Mouse (Mus musculus) midbrain, embryonic 16.5 days (tissue): Measurements from ENCODE around the gene Slc9a2. TPM values are rescaled to one million over a fixed set of nuclear protein-coding genes. Genes with fewer than 3 reads are reported as not detected.

Experiments used
- ATAC-seq: fragments of 200-750 bp; cut with Nextera tagmentation; 2 replicates; pipeline ENCODE4 v1.8.0; 2017; ENCODE audit warnings: moderate TSS enrichment
- H3K27ac ChIP-seq: fragments of 300-500 bp; sonication (generic); 2 replicates; pipeline ENCODE4 v1.5.1; 2014; ENCODE audit warnings: mild to moderate bottlenecking, low read length, mixed read lengths
- H3K27me3 ChIP-seq: fragments of 300-500 bp; sonication (generic); 2 replicates; pipeline ENCODE4 v1.6.1; 2014; ENCODE audit warnings: low read depth, low read length, mixed read lengths; ENCODE audit not compliant: control insufficient read depth, insufficient read depth
- H3K36me3 ChIP-seq: fragments of 300-500 bp; sonication (generic); 2 replicates; pipeline ENCODE4 v1.6.1; 2014; ENCODE audit warnings: mild to moderate bottlenecking, low read length, moderate library complexity, mixed read lengths; ENCODE audit not compliant: control insufficient read depth, insufficient read depth
- H3K4me1 ChIP-seq: fragments of 300-500 bp; sonication (generic); 2 replicates; pipeline ENCODE4 v1.6.1; 2014; ENCODE audit warnings: mild to moderate bottlenecking, low read length, mixed read lengths; ENCODE audit not compliant: control insufficient read depth, insufficient read depth
- H3K4me2 ChIP-seq: fragments of 300-500 bp; sonication (generic); 2 replicates; pipeline ENCODE4 v1.6.1; 2014; ENCODE audit warnings: mild to moderate bottlenecking, low read length, mixed read lengths
- H3K4me3 ChIP-seq: fragments of 300-500 bp; sonication (generic); 2 replicates; pipeline ENCODE4 v1.5.1; 2014; ENCODE audit warnings: low read depth, mild to moderate bottlenecking, low read length, moderate library complexity, mixed read lengths
- H3K9ac ChIP-seq: fragments of 300-500 bp; sonication (generic); 2 replicates; pipeline ENCODE4 v1.6.1; 2014; ENCODE audit warnings: low read depth, low read length, mixed read lengths
- H3K9me3 ChIP-seq: fragments of 300-500 bp; sonication (generic); replicated peaks from 2 replicates; pipeline ENCODE4 v1.6.1; 2014; ENCODE audit warnings: mild to moderate bottlenecking, low read length, mixed read lengths; ENCODE audit not compliant: control insufficient read depth, poor library complexity, severe bottlenecking
- WGBS: fragments of 180-500 bp; shearing (Covaris S2); extraction: QIAGEN DNeasy Blood & Tissue Kit; methylation state at CpG from one replicate; pipeline ENCODE4 v1.1.7; 2014; 5-methylcytosine and 5-hydroxymethylcytosine counted together
- polyA plus RNA-seq: library from polyadenylated mRNA; unstranded; fragments of >200 nt; fragmentation: Nextera tagmentation; extraction: Ambion mirVana; gene quantifications from 2 replicates; pipeline ENCODE4 v1.2.1, GENCODE M21; 2015

The Slc9a2 gene
- polyA plus RNA-seq, 1 experiment from 2014 or later = 0.35 TPM

DNA sequence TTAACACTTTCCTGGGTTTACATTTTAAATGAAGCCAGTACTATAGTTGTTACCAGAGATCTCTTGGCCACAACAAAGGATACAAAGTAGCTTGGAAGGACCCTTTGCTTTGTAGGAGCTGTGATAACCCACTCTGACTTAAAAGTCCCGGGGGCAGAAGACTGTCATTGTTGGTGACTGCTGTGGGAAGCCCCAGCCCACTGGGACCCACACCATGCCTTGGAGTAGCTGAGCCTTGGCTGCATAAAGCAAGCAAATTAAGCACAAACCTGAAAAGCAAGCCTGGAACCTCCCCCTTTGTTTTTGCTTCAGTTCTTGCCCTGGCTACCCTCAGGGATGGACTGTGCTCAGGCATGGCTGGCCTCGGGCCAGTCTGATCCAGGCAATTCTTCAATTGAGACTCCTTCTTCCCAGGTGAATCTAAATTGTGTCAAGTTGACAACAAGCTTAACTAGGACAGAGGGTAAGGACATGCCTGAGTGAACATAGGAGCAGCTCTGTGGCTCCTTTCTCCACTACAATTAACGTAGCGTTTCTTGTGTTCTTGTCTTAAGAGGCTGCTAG is 89.0 kb downstream of the Slc9a2 start:
- Histone ChIP-seq H3K4me3 (no peak overlapping the region), H3K36me3 (peaks cover 12% of the 10 kb centered on the region), H3K4me1 (no peaks in the 10 kb centered on the region), H3K9ac (no peak overlapping the region), H3K27me3 (no peaks in the 10 kb centered on the region), H3K27ac (no peak overlapping the region), H3K4me2 (no peak overlapping the region), H3K9me3 (no peaks in the 10 kb centered on the region)
- no peak for ATAC-seq
- 49% methylated on average over 4 of the region's 4 CpGs for WGBS

DNA sequence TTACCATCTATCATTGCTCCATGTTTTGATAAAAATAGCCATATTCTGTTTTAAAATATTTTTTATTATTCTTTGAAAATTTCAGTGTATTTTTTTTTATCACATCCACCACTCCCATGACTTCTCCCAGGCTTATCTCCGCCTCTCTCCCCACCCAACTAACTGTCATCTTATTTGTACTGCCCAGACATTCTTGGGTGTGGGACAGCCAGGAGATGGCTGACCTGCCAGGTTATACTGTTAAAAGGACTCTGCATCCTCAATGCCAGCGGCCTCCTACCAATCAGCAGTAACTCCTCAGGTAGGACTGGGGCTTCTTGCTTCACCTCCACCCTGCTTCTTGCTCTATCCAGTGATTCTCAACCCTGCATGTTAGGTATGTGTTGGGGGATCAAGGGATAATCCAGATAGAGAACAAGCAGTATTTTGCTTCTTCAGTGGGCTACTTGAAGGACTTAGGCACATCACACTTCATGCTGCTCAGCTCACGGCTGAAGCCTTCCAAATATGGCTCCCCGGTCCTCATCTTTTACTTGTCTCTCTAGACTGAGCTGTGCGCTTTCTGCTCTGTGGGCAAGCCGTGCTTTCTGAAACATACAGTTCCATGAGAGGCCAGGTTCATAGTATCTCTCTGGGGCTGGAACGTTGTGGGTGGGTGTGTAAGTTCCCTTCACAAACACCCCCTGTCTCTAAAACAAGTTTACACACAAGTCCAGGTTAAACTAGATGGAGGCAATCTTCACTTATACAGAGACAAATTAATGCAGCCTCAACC is 91.0 kb downstream of the Slc9a2 start:
- H3K9me3 ChIP-seq = no peaks in the 10 kb centered on the region
- no peak overlapping the region for H3K4me2 ChIP-seq
- no peak for ATAC-seq
- no peak overlapping the region for H3K27ac ChIP-seq
- no peaks in the 10 kb centered on the region for H3K27me3 ChIP-seq
- peaks cover 14% of the 10 kb centered on the region for H3K36me3 ChIP-seq
- H3K4me3 ChIP-seq = no peak overlapping the region
- H3K4me1 ChIP-seq = no peaks in the 10 kb centered on the region
- no peak overlapping the region for H3K9ac ChIP-seq
- 87% methylated on average over 7 of the region's 7 CpGs for WGBS

DNA sequence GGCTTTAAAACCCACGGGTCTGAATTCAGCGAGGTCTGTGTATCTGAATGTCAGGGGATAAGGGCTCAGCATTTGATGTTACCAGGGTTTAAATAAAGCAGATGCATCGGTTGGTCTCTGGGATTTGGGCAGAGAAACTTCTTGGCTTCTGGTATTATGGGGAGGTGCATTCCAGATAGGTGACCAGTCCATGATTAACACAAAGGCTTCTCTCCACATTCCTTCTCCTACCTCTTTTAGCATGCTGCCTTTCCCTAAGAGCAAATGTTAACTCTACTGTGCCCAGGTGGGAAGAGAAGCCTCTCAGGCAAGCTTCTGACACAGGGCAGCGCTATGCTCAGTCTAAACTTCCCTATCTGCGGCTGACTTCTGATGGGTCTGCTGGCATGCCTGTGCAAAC is 92.9 kb downstream of the Slc9a2 start:
- ATAC-seq = no peak
- Histone ChIP-seq H3K4me2 (no peak overlapping the region), H3K4me3 (no peak overlapping the region), H3K36me3 (peaks cover 14% of the 10 kb centered on the region), H3K4me1 (no peaks in the 10 kb centered on the region), H3K9me3 (no peaks in the 10 kb centered on the region), H3K27ac (no peak overlapping the region), H3K9ac (no peak overlapping the region), H3K27me3 (no peaks in the 10 kb centered on the region)
- WGBS = 92% methylated on average over 5 of the region's 5 CpGs

DNA sequence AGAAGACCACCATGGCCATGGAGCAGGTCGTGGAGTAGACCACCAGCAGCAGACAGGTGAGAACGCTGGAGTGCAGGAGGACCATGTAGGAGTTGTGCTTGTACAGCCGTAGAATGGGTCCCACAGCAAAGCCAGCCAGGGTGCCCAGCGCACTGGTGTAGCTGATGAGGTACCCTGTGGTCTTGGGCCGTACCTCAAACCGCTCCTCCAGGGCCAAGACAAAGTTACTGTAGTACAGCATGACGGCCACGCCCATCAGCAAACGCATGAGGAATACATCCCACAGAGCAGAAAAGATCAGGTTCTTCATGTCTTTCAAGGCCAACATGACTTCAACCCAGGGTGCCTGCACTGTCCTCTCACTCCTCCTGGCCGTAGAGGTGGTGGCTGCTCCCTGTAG is 93.7 kb downstream of the Slc9a2 start:
- no peaks in the 10 kb centered on the region for H3K4me1 ChIP-seq
- ATAC-seq = no peak
- WGBS = 95% methylated on average over 10 of the region's 10 CpGs

DNA sequence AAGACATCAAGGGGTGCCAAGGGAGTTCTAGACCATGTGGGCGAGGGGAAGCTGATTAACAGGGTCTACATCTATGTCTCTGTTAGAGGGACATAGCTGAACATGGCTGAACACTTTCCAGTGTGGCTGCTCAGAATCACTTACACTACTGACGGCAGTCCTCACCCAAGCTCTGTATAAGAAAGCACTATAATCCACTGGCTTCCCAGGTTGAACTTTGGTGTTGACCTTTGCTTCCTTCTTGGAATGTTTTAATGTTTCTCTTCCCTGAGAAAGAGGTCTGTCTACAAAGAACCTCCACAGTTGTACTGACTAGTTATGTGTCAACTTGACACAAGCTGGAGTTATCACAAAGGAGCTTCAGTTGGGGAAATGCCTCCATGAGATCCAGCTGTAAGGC is 95.7 kb downstream of the Slc9a2 start:
- H3K4me3 ChIP-seq = no peak overlapping the region
- H3K36me3 ChIP-seq = peaks cover 36% of the 10 kb centered on the region
- H3K27me3 ChIP-seq = no peaks in the 10 kb centered on the region
- WGBS = 82% methylated on average over 2 of the region's 2 CpGs
- H3K9ac ChIP-seq = no peak overlapping the region
- H3K4me1 ChIP-seq = no peaks in the 10 kb centered on the region
- H3K4me2 ChIP-seq = no peak overlapping the region
- ATAC-seq = no peak
- no peak overlapping the region for H3K27ac ChIP-seq
- peaks cover 9% of the 10 kb centered on the region; the same call in 1 of the 2 replicates for H3K9me3 ChIP-seq

More for the DNA sequence above, 93.7 kb downstream of the Slc9a2 start:
- H3K4me3 ChIP-seq = no peak overlapping the region
- no peaks in the 10 kb centered on the region for H3K27me3 ChIP-seq
- peaks cover 21% of the 10 kb centered on the region for H3K36me3 ChIP-seq
- no peak overlapping the region for H3K4me2 ChIP-seq
- no peak overlapping the region for H3K27ac ChIP-seq
- peaks cover 3% of the 10 kb centered on the region; the same call in 1 of the 2 replicates for H3K9me3 ChIP-seq
- no peak overlapping the region for H3K9ac ChIP-seq

DNA sequence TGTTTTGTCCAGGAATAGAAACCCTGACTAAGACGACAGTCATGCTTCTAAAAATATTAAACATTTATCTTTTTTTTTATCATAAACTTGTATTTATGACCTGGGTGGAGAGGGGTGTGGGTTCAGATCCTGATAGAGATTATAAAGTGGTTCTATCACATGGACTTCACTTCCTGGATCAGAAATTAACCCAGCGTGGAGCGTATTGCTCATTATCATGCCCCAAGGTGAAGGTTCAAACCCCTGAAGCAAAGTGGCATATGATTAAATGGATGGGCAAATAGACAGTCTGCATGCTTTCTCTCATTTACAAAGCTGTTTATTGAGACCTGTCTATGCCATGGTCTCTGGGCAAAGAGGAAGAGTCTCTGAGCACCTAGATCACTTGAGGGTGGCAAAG is 96.4 kb downstream of the Slc9a2 start:
- H3K9ac ChIP-seq = no peak overlapping the region
- peaks cover 36% of the 10 kb centered on the region for H3K36me3 ChIP-seq
- no peaks in the 10 kb centered on the region for H3K27me3 ChIP-seq
- no peak for ATAC-seq
- H3K4me1 ChIP-seq = no peaks in the 10 kb centered on the region
- H3K27ac ChIP-seq = no peak overlapping the region
- no peak overlapping the region for H3K4me3 ChIP-seq
- WGBS = 90% methylated on average over 3 of the region's 3 CpGs
- H3K9me3 ChIP-seq = peaks cover 9% of the 10 kb centered on the region; the same call in 1 of the 2 replicates
- H3K4me2 ChIP-seq = no peak overlapping the region

DNA sequence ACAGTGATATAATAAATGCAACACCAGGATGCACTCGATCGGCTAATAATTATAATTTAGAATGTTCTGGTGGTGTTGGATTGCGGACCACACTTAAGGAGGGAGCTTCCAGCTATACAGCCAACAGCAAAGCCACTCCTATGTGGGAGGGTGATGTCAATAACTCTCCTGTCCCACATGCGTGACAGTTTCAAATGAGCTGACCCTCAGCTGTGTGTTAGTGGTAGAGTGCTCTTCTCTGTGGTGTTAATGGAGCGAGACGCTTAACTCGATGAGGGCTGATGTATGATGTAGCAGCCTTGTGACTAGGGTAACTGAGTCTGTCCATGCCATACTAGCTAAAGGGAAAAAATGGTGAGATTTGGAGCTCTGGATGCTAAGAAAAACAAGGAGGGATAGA is 103.1 kb downstream of the Slc9a2 start:
- Histone ChIP-seq H3K9me3 (peaks cover 9% of the 10 kb centered on the region; the same call in 1 of the 2 replicates), H3K27me3 (no peaks in the 10 kb centered on the region), H3K4me1 (no peaks in the 10 kb centered on the region), H3K36me3 (peaks cover 29% of the 10 kb centered on the region), H3K4me2 (no peak overlapping the region), H3K9ac (no peak overlapping the region), H3K27ac (no peak overlapping the region), H3K4me3 (no peak overlapping the region)
- ATAC-seq = no peak
- WGBS = 98% methylated on average over 7 of the region's 7 CpGs

DNA sequence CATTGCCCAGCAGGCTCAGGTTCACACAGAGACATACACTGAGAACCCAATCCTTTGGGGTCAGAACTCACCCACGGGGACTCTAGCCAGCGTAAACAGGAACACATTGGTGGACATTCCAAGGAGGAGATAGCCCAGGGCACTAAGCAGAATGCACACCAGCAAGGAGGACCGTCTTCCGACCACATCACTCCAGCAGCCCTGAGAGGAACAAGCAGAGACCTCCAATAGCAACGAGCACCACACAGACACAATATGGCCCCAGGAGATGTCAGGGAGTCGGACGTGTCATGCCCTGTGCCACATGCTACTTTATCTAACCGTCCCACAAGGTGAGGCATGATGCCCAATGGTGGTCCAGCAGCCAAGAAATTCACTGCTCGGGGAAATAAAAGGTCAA is 103.9 kb downstream of the Slc9a2 start:
- peaks cover 5% of the 10 kb centered on the region; the same call in 1 of the 2 replicates for H3K9me3 ChIP-seq
- no peak overlapping the region for H3K27ac ChIP-seq
- H3K4me1 ChIP-seq = peaks cover 2% of the 10 kb centered on the region; the same call in 1 of the 2 replicates
- H3K36me3 ChIP-seq = peaks cover 21% of the 10 kb centered on the region
- H3K4me2 ChIP-seq = no peak overlapping the region
- WGBS = 95% methylated on average over 9 of the region's 9 CpGs
- no peak for ATAC-seq
- no peak overlapping the region for H3K9ac ChIP-seq
- no peak overlapping the region for H3K4me3 ChIP-seq
- H3K27me3 ChIP-seq = no peaks in the 10 kb centered on the region

DNA sequence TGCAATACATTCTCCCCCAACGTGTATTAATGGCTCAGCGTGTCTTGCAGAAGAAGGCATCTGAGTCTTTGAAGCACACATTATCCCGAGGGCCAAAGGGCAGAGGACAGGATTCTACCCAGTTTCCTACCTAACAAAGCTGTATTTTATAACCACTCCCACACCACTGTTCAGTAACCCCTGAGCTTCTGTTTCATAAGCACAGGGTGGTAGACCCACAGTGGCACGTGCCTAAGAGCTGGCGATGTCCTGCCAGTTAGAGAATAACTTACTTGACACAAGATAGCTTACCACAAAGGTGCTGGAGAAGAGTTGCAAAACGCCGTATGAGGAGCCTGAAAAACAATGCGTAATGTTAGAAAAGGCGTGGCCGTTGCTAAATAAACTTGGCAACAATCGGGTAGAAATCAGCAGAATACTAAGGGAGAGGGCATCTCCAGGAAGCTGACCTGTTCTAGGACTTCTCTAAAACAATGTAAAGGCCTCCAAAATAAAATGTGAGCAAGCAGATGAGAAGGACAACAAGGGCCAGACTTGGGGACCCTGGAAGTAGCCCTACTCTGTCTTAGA is 105.6 kb downstream of the Slc9a2 start:
- Histone ChIP-seq H3K9ac (no peak overlapping the region), H3K4me3 (no peak overlapping the region), H3K4me2 (no peak overlapping the region), H3K27ac (no peak overlapping the region), H3K27me3 (no peaks in the 10 kb centered on the region), H3K4me1 (peaks cover 13% of the 10 kb centered on the region; the same call in 1 of the 2 replicates), H3K9me3 (no peaks in the 10 kb centered on the region), H3K36me3 (peaks cover 9% of the 10 kb centered on the region; the same call in 1 of the 2 replicates)
- 90% methylated on average over 11 of the region's 11 CpGs for WGBS
- no peak for ATAC-seq
